Mouse (Mus musculus) gastrocnemius, adult 2 months (tissue): ENCODE measurements around the gene Ulk4. TPM values are rescaled to one million over a fixed set of nuclear protein-coding genes. Genes with fewer than 3 reads are reported as not detected.

Experiments
- DNase-seq: peaks from one replicate; pipeline ENCODE4 v3.0.0; 2022
- H3K27ac ChIP-seq: fragments of 200-600 bp; 2 replicates; pipeline ENCODE4 v1.8.1; 2022; ENCODE audit warnings: mild to moderate bottlenecking
- H3K4me3 ChIP-seq: fragments of 200-600 bp; 2 replicates; pipeline ENCODE4 v1.8.1; 2022; ENCODE audit warnings: mild to moderate bottlenecking, moderate library complexity
- CTCF ChIP-seq: fragments of 200-600 bp; IDR thresholded peaks from 2 replicates; pipeline ENCODE4 v1.8.1; 2022; ENCODE audit warnings: antibody characterized with exemption, mild to moderate bottlenecking, moderate library complexity
- intact Hi-C: fragments of 180-260 bp; cut with DNase I; formaldehyde crosslinking; loops from one replicate; pipeline ENCODE4 v1.15.1; 2025
- total RNA-seq, 2 experiments: library from RNA; stranded (reverse); gene quantifications; 2 replicates each; pipeline ENCODE4 v1.2.3; 2021

Gene Ulk4
- total RNA-seq, 2 experiments from 2014 or later, result 0.11 to 0.36 TPM

DNA sequence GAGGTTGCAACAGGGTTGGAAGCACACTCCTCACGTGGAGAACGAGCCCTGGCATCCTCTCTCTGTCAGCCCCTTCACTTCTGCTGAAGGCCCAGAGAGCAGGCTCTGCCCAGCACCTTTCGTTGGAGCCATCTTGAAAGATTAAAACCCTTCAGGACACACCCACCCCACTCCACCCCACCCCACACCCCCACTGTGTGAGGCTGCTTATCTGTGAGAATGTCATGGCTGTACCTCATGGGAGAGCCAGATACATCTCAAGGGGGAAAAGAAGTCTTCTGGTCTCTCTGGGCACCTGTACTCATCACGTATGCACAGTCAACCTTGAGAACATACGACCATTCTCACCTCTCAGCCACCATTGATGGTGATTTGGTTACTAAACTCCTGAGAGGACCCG, 133.8 kb downstream of the Ulk4 start:
- Histone ChIP-seq H3K27ac (no peak overlapping the region), H3K4me3 (no peak overlapping the region)
- no peak for TF ChIP-seq CTCF
- DNase-seq, result no peak
- intact Hi-C loops, result no loop called here

DNA sequence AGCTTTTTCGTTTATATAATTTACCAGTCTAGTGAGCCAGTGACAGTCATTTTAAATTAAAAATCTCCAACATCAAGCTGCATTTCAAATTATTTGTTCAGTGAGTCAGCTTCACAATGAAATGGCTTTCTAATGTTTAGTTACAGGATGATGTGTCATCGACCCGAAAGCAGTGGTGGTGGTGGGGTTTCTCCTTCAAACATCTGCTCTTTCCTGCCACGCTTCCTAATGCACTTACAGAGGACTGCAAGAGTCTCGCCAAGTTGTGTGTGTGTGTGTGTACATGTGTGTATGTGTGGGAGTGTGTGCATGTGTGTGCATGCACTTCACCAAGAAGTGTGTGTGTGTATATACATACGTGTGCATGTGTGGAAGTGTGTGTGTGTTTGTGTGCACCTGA, 144.4 kb downstream of the Ulk4 start:
- Histone ChIP-seq H3K27ac (no peak overlapping the region), H3K4me3 (no peak overlapping the region)
- no peak for DNase-seq
- TF ChIP-seq CTCF, result no peak
- intact Hi-C loops, result no loop called here

DNA sequence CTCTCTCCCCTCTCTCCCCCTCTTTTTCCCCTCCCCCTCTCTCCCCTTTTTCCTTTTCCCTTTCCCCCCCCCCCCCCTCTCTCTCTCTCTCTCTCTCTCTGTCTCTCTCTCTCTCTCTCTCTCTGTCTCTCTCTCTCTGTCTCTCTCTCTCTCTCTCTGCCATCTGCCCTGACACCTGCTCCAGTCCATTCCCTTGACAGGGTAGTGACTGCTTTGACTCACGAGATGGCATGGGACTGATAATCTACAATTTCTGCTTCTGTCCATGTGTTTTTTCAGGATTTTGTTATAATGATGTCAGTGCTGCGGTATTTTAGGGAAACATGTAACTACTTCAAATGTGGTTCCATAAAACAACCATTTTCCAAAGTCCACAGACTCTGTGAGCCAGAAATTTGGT, 147.5 kb downstream of the Ulk4 start:
- Histone ChIP-seq H3K4me3 (no peak overlapping the region), H3K27ac (no peak overlapping the region)
- DNase-seq, result no peak
- intact Hi-C loops, result no loop called here
- TF ChIP-seq CTCF, result no peak

DNA sequence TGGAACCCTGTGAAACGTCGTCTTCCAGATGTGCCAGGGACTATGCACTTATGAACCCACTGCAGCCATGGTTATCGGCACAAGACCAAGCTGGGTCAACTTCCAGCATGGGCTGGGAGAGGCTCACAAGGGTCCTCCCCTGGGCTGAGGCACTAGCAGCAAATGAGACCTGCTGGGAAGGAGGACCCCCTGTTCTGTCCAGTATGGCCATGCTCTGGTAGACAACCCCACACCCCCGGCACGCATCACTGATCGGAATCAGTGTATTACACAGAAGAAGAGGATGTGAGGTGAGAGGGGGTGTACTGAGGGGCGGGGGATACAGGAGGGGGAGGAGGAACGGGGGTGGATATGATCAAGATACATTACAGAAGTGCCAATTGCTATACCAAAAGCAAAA, 148.1 kb downstream of the Ulk4 start:
- intact Hi-C loops, result no loop called here
- Histone ChIP-seq H3K4me3 (no peak overlapping the region), H3K27ac (no peak overlapping the region)
- no peak for TF ChIP-seq CTCF
- no peak for DNase-seq

DNA sequence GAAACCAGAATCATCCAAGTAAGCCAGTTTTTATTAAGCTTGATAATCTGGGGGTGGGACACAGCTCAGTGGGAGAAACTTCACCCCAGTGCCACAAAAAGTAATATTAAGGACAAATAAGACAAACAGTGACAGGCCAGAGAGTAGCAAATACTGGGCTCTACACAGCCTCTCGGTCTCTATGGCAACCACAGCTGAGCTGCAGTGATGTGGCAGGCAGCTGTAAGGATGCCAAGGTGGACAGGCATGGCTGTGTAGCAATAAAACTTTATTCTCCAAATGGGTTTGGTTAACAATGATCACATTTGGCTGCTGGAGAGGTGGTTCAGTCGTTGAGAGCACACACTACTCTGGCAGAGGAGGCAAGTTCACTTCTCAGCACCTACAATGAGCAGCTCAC, 150.0 kb downstream of the Ulk4 start:
- no peak for DNase-seq
- intact Hi-C loops, result no loop called here
- no peak overlapping the region for H3K4me3 ChIP-seq
- TF ChIP-seq CTCF, result no peak
- H3K27ac ChIP-seq, result no peak overlapping the region

GRCm38 (mm10) chr9:121124705-121125104, 152.3 kb downstream of the Ulk4 start:
- DNase-seq, result no peak
- H3K4me3 ChIP-seq, result no peak overlapping the region
- intact Hi-C loops, result no loop called here
- no peak overlapping the region for H3K27ac ChIP-seq
- TF ChIP-seq CTCF, result no peak

- DNase-seq, result no peak
- no peak for TF ChIP-seq CTCF
- intact Hi-C loops, result no loop called here
- no peak overlapping the region for H3K4me3 ChIP-seq
- H3K27ac ChIP-seq, result no peak overlapping the region
These were observed 155.0 kb downstream of the Ulk4 start for GRCm38 (mm10) chr9:121122039-121122438.

GRCm38 (mm10) chr9:121117936-121118335, 159.1 kb downstream of the Ulk4 start:
- intact Hi-C loops, result no loop called here
- H3K4me3 ChIP-seq, result no peak overlapping the region
- no peak overlapping the region for H3K27ac ChIP-seq
- no peak for TF ChIP-seq CTCF
- no peak for DNase-seq

GRCm38 (mm10) chr9:121112131-121112530, 164.9 kb downstream of the Ulk4 start:
- no peak for TF ChIP-seq CTCF
- no peak for DNase-seq
- Histone ChIP-seq H3K27ac (no peak overlapping the region), H3K4me3 (no peak overlapping the region)
- intact Hi-C loops, result no loop called here

DNA sequence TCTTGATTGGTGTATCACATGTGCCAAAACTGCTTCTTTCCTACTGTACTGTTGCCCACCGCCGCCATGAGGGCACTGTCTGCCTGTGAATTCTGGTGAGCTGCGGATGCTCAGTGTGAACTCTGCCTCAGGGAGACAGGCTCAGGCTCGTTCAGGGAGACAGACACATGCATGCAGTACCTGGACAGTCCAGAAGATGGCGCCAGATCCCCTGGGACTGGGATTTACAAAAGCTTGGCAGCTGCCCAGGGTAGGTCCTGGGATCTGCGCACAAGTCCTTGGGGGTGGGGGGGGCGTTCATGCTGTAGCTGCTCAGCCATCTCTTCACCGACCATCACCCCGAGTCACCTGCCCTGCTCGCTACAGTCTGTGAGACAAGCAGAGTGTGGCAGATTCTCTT, 168.9 kb downstream of the Ulk4 start:
- intact Hi-C loops, result no loop called here

GRCm38 (mm10) chr9:121107643-121108042, 169.4 kb downstream of the Ulk4 start:
- no peak overlapping the region for H3K27ac ChIP-seq
- no peak for TF ChIP-seq CTCF
- intact Hi-C loops, result no loop called here
- H3K4me3 ChIP-seq, result no peak overlapping the region
- peak; percentile 89 for DNase-seq

More for the DNA sequence above, 168.9 kb downstream of the Ulk4 start:
- peak; percentile 71 for DNase-seq
- H3K27ac ChIP-seq, result no peak overlapping the region
- no peak overlapping the region for H3K4me3 ChIP-seq
- TF ChIP-seq CTCF, result peak; percentile 77

DNA sequence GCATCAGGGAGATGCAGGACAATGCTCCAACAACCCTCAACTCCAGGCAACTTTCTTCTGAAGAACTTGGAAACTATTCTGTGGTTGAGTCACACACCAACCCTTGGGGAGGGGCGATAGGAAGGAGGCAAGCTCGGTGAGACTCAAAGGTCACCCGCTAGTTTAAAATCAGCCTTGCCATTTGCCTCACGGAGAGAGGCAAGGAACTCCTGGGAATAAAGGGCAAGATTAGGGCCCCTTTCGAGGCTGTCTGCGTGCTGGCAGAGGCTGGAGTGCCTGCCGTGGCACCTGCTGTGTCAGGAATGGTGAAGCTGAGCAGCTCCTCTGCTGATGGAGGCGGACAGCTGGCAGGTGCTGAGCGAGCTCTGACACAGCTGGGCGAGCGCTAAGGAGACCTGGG, 169.9 kb downstream of the Ulk4 start:
- no peak for TF ChIP-seq CTCF
- no peak overlapping the region for H3K27ac ChIP-seq
- DNase-seq, result peak; percentile 31
- intact Hi-C loops, result no loop called here
- no peak overlapping the region for H3K4me3 ChIP-seq

- no peak for TF ChIP-seq CTCF
- Histone ChIP-seq H3K27ac (no peak overlapping the region), H3K4me3 (no peak overlapping the region)
- DNase-seq, result no peak
- intact Hi-C loops, result no loop called here
These were observed 175.5 kb downstream of the Ulk4 start for GRCm38 (mm10) chr9:121101516-121101915.

GRCm38 (mm10) chr9:121099453-121099852, 177.5 kb downstream of the Ulk4 start:
- DNase-seq, result no peak
- intact Hi-C loops, result no loop called here
- TF ChIP-seq CTCF, result no peak
- no peak overlapping the region for H3K27ac ChIP-seq
- no peak overlapping the region for H3K4me3 ChIP-seq

- TF ChIP-seq CTCF, result no peak
- no peak for DNase-seq
- Histone ChIP-seq H3K4me3 (no peak overlapping the region), H3K27ac (no peak overlapping the region)
- intact Hi-C loops, result loop anchor here (2.0 kb wide), 1 partner anchor 493 kb away; no protein-coding TSS in a partner anchor
These were observed 183.2 kb downstream of the Ulk4 start for GRCm38 (mm10) chr9:121093760-121094159.
